Mouse (Mus musculus) liver, embryonic 16.5 days (tissue): ENCODE measurements around the gene Dnase2a. TPM values are rescaled to one million over a fixed set of nuclear protein-coding genes. Genes with fewer than 3 reads are reported as not detected.
"Not testable (repeated sequence)": the region's sequence is repeated elsewhere in the genome, so short reads cannot be mapped to it uniquely, and the experiment has no call there.

Experiments
- ATAC-seq: fragments of 200-750 bp; cut with Nextera tagmentation; 2 replicates; pipeline ENCODE4 v1.8.0; 2017; ENCODE audit warnings: low read depth, mild to moderate bottlenecking, moderate number of reproducible peaks, moderate library complexity
- H3K27ac ChIP-seq: fragments of 300-500 bp; sonication (generic); 2 replicates; pipeline ENCODE4 v1.5.1; 2014; ENCODE audit warnings: mild to moderate bottlenecking, low read length
- H3K27me3 ChIP-seq: fragments of 300-500 bp; sonication (generic); 2 replicates; pipeline ENCODE4 v1.6.1; 2014; ENCODE audit warnings: low read depth, low read length, mixed read lengths; ENCODE audit not compliant: control insufficient read depth, insufficient read depth
- H3K36me3 ChIP-seq: fragments of 300-500 bp; sonication (generic); 2 replicates; pipeline ENCODE4 v1.6.1; 2014; ENCODE audit warnings: mild to moderate bottlenecking; ENCODE audit not compliant: control insufficient read depth, insufficient read depth
- H3K4me1 ChIP-seq: fragments of 300-500 bp; sonication (generic); 2 replicates; pipeline ENCODE4 v1.6.1; 2014; ENCODE audit warnings: low read depth, low read length, mixed read lengths; ENCODE audit not compliant: control insufficient read depth
- H3K4me2 ChIP-seq: fragments of 300-500 bp; sonication (generic); 2 replicates; pipeline ENCODE4 v1.6.1; 2014; ENCODE audit warnings: low read depth, low read length, mixed read lengths
- H3K4me3 ChIP-seq: fragments of 300-500 bp; sonication (generic); 2 replicates; pipeline ENCODE4 v1.5.1; 2014; ENCODE audit warnings: low read depth, mild to moderate bottlenecking, low read length
- H3K9ac ChIP-seq: fragments of 300-500 bp; sonication (generic); 2 replicates; pipeline ENCODE4 v1.6.1; 2014; ENCODE audit warnings: low read depth, low read length
- H3K9me3 ChIP-seq: fragments of 300-500 bp; sonication (generic); replicated peaks from 2 replicates; pipeline ENCODE4 v1.6.1; 2016; ENCODE audit warnings: low read length; ENCODE audit not compliant: control insufficient read depth
- WGBS: fragments of 180-500 bp; shearing (Covaris S2); extraction: QIAGEN DNeasy Blood & Tissue Kit; methylation state at CpG from one replicate; pipeline ENCODE4 v1.1.7; 2014; ENCODE audit not compliant: insufficient replicate concordance; 5-methylcytosine and 5-hydroxymethylcytosine counted together
- polyA plus RNA-seq: library from polyadenylated mRNA; unstranded; fragments of >200 nt; fragmentation: Nextera tagmentation; extraction: Ambion mirVana; gene quantifications from 2 replicates; pipeline ENCODE4 v1.2.1, GENCODE M21; 2015

Dnase2a gene
- polyA plus RNA-seq, 1 experiment from 2014 or later = 12.5 TPM

- Histone ChIP-seq H3K4me3 (peak overlapping the region; percentile 97), H3K4me1 (peaks cover 49% of the 10 kb centered on the region), H3K27me3 (no peaks in the 10 kb centered on the region), H3K4me2 (peak overlapping the region; percentile 96), H3K9me3 (no peaks in the 10 kb centered on the region), H3K36me3 (peaks cover 36% of the 10 kb centered on the region), H3K27ac (peak overlapping the region; percentile 100), H3K9ac (peak overlapping the region; percentile 99)
- peak; percentile 70 for ATAC-seq
- under 1% methylated on average over 68 of the region's 68 CpGs for WGBS
Measured at GRCm38 (mm10) chr8:84902920-84903661, 5.3 kb upstream of the Dnase2a start.

GRCm38 (mm10) chr8:84904351-84904750, 4.0 kb upstream of the Dnase2a start:
- Histone ChIP-seq H3K9ac (peak overlapping the region; percentile 13; the same call in 1 of the 2 replicates), H3K4me2 (peak overlapping the region; percentile 96), H3K27ac (no peak overlapping the region)

GRCm38 (mm10) chr8:84907037-84907436, 1.3 kb upstream of the Dnase2a start:
- no peak overlapping the region for H3K4me2 ChIP-seq
- ATAC-seq = no peak

More at GRCm38 (mm10) chr8:84904351-84904750, 4.0 kb upstream of the Dnase2a start:
- ATAC-seq = no peak
- Histone ChIP-seq H3K4me3 (peak overlapping the region; percentile 97), H3K27me3 (no peaks in the 10 kb centered on the region), H3K9me3 (no peaks in the 10 kb centered on the region), H3K36me3 (peaks cover 36% of the 10 kb centered on the region), H3K4me1 (peaks cover 49% of the 10 kb centered on the region)
- WGBS = 85% methylated on average over 7 of the region's 7 CpGs

GRCm38 (mm10) chr8:84907493-84907892, 867 bp upstream of the Dnase2a start:
- H3K36me3 ChIP-seq = peaks cover 36% of the 10 kb centered on the region
- WGBS = 59% methylated on average over 8 of the region's 8 CpGs

More at GRCm38 (mm10) chr8:84907037-84907436, 1.3 kb upstream of the Dnase2a start:
- H3K27me3 ChIP-seq = peaks cover 6% of the 10 kb centered on the region
- H3K4me3 ChIP-seq = no peak overlapping the region
- H3K4me1 ChIP-seq = peaks cover 43% of the 10 kb centered on the region
- H3K36me3 ChIP-seq = peaks cover 36% of the 10 kb centered on the region
- 88% methylated on average over 9 of the region's 9 CpGs for WGBS
- H3K27ac ChIP-seq = peak overlapping the region; percentile 34; the same call in 1 of the 2 replicates
- H3K9ac ChIP-seq = no peak overlapping the region
- H3K9me3 ChIP-seq = no peaks in the 10 kb centered on the region

GRCm38 (mm10) chr8:84907979-84908378, 381 bp upstream of the Dnase2a start:
- 20% methylated on average over 6 of the region's 7 CpGs for WGBS
- not testable (repeated sequence) for ATAC-seq, H3K9me3 ChIP-seq
- 0 out of 2 replicates have a peak overlapping the region, but pooled peaks have one; percentile 1 for H3K9ac ChIP-seq
- peak overlapping the region; percentile 77 for H3K27ac ChIP-seq
- H3K4me2 ChIP-seq = peak overlapping the region; percentile 94
- peaks cover 36% of the 10 kb centered on the region for H3K36me3 ChIP-seq
- peaks cover 53% of the 10 kb centered on the region for H3K4me1 ChIP-seq
- peak overlapping the region; percentile 76 for H3K4me3 ChIP-seq
- peaks cover 15% of the 10 kb centered on the region for H3K27me3 ChIP-seq

More at GRCm38 (mm10) chr8:84907493-84907892, 867 bp upstream of the Dnase2a start:
- Histone ChIP-seq H3K4me3 (no peak overlapping the region), H3K4me2 (no peak overlapping the region; the same call in none of the 2 replicates), H3K9ac (no peak overlapping the region), H3K4me1 (peaks cover 48% of the 10 kb centered on the region), H3K9me3 (no peaks in the 10 kb centered on the region), H3K27ac (peak overlapping the region; percentile 34; the same call in 1 of the 2 replicates), H3K27me3 (peaks cover 10% of the 10 kb centered on the region)
- no peak for ATAC-seq

- no peak for ATAC-seq
- H3K36me3 ChIP-seq = peaks cover 28% of the 10 kb centered on the region
- peaks cover 58% of the 10 kb centered on the region for H3K4me1 ChIP-seq
- WGBS = 42% methylated on average over 20 of the region's 20 CpGs
- peak overlapping the region; percentile 89 for H3K27ac ChIP-seq
- peak overlapping the region; percentile 91 for H3K9ac ChIP-seq
- peak overlapping the region; percentile 76 for H3K4me3 ChIP-seq
- H3K4me2 ChIP-seq = peak overlapping the region; percentile 94
- H3K9me3 ChIP-seq = no peaks in the 10 kb centered on the region
- H3K27me3 ChIP-seq = peaks cover 16% of the 10 kb centered on the region
Measured at GRCm38 (mm10) chr8:84909162-84909767, 905 bp downstream of the Dnase2a start.

GRCm38 (mm10) chr8:84909949-84910348, 1.6 kb downstream of the Dnase2a start:
- H3K36me3 ChIP-seq = peaks cover 21% of the 10 kb centered on the region
- peak overlapping the region; percentile 76 for H3K4me3 ChIP-seq
- peaks cover 16% of the 10 kb centered on the region for H3K27me3 ChIP-seq
- H3K9me3 ChIP-seq = no peaks in the 10 kb centered on the region
- peaks cover 51% of the 10 kb centered on the region for H3K4me1 ChIP-seq
- WGBS = 46% methylated on average over 5 of the region's 5 CpGs
- peak overlapping the region; percentile 94 for H3K4me2 ChIP-seq
- no peak for ATAC-seq
- peak overlapping the region; percentile 91 for H3K9ac ChIP-seq
- peak overlapping the region; percentile 89 for H3K27ac ChIP-seq

GRCm38 (mm10) chr8:84910551-84910950, 2.2 kb downstream of the Dnase2a start:
- 74% methylated on average over 6 of the region's 6 CpGs for WGBS
- Histone ChIP-seq H3K4me2 (peak overlapping the region; percentile 94; the same call in 1 of the 2 replicates), H3K36me3 (peaks cover 15% of the 10 kb centered on the region), H3K4me3 (no peak overlapping the region), H3K4me1 (peaks cover 45% of the 10 kb centered on the region), H3K9ac (no peak overlapping the region; the same call in 1 of the 2 replicates), H3K9me3 (no peaks in the 10 kb centered on the region), H3K27ac (no peak overlapping the region), H3K27me3 (peaks cover 16% of the 10 kb centered on the region)
- no peak for ATAC-seq
